Comparison of ENCODE assay signal across 13 mouse cellular contexts in the genomic region with DNA sequence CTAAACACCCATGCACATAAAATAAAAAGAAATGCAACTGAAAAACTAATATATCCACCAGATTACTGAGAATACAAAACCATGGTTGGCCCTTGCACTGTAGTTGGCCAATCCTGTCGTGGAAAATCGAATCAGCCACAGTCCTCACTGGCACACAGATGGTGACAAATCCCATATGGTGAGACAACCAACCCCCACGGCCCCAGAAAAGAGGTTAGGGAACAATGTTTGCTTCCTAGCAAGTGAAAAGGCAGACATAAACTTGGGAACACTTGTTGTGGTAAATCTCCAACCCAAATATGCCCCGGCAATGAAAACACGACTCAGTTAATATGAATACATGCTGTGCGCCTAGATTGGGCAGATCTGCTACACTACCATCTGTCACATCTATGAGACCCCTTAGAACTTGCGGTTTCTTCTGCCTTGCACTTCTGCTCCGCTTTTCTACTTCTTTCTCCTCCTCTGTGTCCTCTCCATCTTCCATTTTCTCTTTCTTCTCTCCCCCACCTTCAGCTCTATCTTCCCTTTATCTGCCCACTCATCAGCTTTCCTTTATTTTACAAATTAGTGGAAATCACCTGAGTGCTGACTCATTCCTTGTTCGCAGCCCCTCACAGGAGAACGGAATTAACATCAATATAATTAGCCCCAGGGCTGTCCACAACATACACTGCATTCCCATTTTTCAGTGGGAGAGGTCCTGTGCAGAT. TPM values are rescaled to one million over a fixed set of nuclear protein-coding genes. Genes with fewer than 3 reads are reported as not detected.
A peak's percentile ranks its signal among the peaks of the same experiment; 100 is the strongest.
DNase-seq lines count a peak whose midpoint lies in the region; ATAC-seq and TF ChIP-seq lines count a peak whose summit lies in the region.
"Had no signal": no experiment of that assay in that cellular context is flagged by ENCODE, and none has a peak within 500 bp of the region (broad histone marks: within the 10 kb centered on the region; RNA-seq: fewer than 3 reads in every experiment).

No protein-coding gene starts in this region.

- ATAC-seq in embryonic facial prominence, embryonic 14.5 days (ENCODE audit: low read depth), result no peak
- no peak for ATAC-seq in neural tube, embryonic 13.5 days (ENCODE audit: low read depth)
- no peak for ATAC-seq in frontal cortex, adult (ENCODE audit: low TSS enrichment)
- ATAC-seq: activated CD4-positive, CD25-positive, alpha-beta regulatory T cell, adult 4 months had no signal

- no peak overlapping the region for H3K4me3 ChIP-seq in embryonic facial prominence, embryonic 14.5 days (ENCODE audit: low read depth, low read length)
- no peak overlapping the region for H3K4me3 ChIP-seq in embryonic facial prominence, embryonic 10.5 days
- H3K4me3 ChIP-seq in left cerebral cortex, adult 2 months, result peak overlapping the region; percentile 7; the same call in 1 of the 2 replicates
- peak overlapping the region; percentile 21 for H3K4me3 ChIP-seq in neural tube, embryonic 13.5 days

- WGBS in embryonic facial prominence, embryonic 14.5 days, result 63% methylated on average over 10 of the region's 10 CpGs
- 76% methylated on average over 10 of the region's 10 CpGs for WGBS in embryonic facial prominence, embryonic 10.5 days
- WGBS in neural tube, embryonic 13.5 days, result 47% methylated on average over 10 of the region's 10 CpGs

- H3K27me3 ChIP-seq in embryonic facial prominence, embryonic 14.5 days (replicated peaks; ENCODE audit: control insufficient read depth, insufficient read depth, low read length), result no peaks in the 10 kb centered on the region
- H3K27me3 ChIP-seq in embryonic facial prominence, embryonic 10.5 days (replicated peaks; ENCODE audit: low read depth, poor library complexity, severe bottlenecking), result no peaks in the 10 kb centered on the region
- H3K27me3 ChIP-seq in neural tube, embryonic 13.5 days, result no peaks in the 10 kb centered on the region; the same call in 1 of the 2 replicates

- no peaks in the 10 kb centered on the region for H3K36me3 ChIP-seq in embryonic facial prominence, embryonic 14.5 days (ENCODE audit: control insufficient read depth, insufficient read depth, low read length)
- no peaks in the 10 kb centered on the region for H3K36me3 ChIP-seq in embryonic facial prominence, embryonic 10.5 days (replicated peaks)
- no peaks in the 10 kb centered on the region for H3K36me3 ChIP-seq in neural tube, embryonic 13.5 days

- H3K4me1 ChIP-seq in embryonic facial prominence, embryonic 14.5 days (ENCODE audit: control insufficient read depth, insufficient read depth, low read length), result peaks cover 9% of the 10 kb centered on the region; the same call in 1 of the 2 replicates
- H3K4me1 ChIP-seq in embryonic facial prominence, embryonic 10.5 days, result peaks cover 15% of the 10 kb centered on the region
- H3K4me1 ChIP-seq in neural tube, embryonic 13.5 days (replicated peaks), result peaks cover 14% of the 10 kb centered on the region

- no peak overlapping the region for H3K27ac ChIP-seq in embryonic facial prominence, embryonic 14.5 days (replicated peaks; ENCODE audit: low read depth, low read length)
- no peak overlapping the region for H3K27ac ChIP-seq in embryonic facial prominence, embryonic 10.5 days (replicated peaks)
- no peak overlapping the region for H3K27ac ChIP-seq in left cerebral cortex, adult 2 months
- H3K27ac ChIP-seq in neural tube, embryonic 13.5 days (replicated peaks), result 0 out of 2 replicates have a peak overlapping the region, but pooled peaks have one; percentile 13

- DNase-seq in embryonic facial prominence, embryonic 14.5 days (ENCODE audit: low spot score), result peak; percentile 36
- no peak for DNase-seq in embryonic facial prominence, embryonic 10.5 days (ENCODE audit: low spot score)
- DNase-seq in left cerebral cortex, adult 2 months (ENCODE audit: extremely low spot score in 1 of 2, low spot score in 2 of 2), result no peak
- no peak for DNase-seq in left cerebral cortex, postnatal 36 days (ENCODE audit: low spot score in 2 of 2)
- DNase-seq in cerebellum, postnatal 25 days, result peak; percentile 53 to 61
- no peak for DNase-seq in adrenal gland, postnatal 25 days

- no peak overlapping the region for H3K9ac ChIP-seq in embryonic facial prominence, embryonic 14.5 days (ENCODE audit: low read depth, low read length)
- no peak overlapping the region for H3K9ac ChIP-seq in neural tube, embryonic 13.5 days

- no peaks in the 10 kb centered on the region for H3K9me3 ChIP-seq in embryonic facial prominence, embryonic 14.5 days (ENCODE audit: control insufficient read depth, low read length)
- H3K9me3 ChIP-seq in embryonic facial prominence, embryonic 10.5 days, result no peaks in the 10 kb centered on the region
- no peaks in the 10 kb centered on the region for H3K9me3 ChIP-seq in neural tube, embryonic 13.5 days

- H3K4me2 ChIP-seq in embryonic facial prominence, embryonic 14.5 days (ENCODE audit: low read depth, low read length), result no peak overlapping the region
- H3K4me2 ChIP-seq in neural tube, embryonic 13.5 days, result peak overlapping the region; percentile 46
- H3K4me2 ChIP-seq: liver, embryonic 11.5 days had no signal

- TF ChIP-seq CTCF in left cerebral cortex, adult 2 months (IDR thresholded peaks at IDR 0.05), result no peak

- intact Hi-C loops in left cerebral cortex, adult 2 months (cut with DNase I), result no loop called here
- intact Hi-C loops in left cerebral cortex, postnatal 36 days (cut with DNase I), result no loop called here

RNA-seq across cellular contexts. Expression of a gene that starts 5.1 kb away (rescaled TPM):
- 0.13 and 0.64 TPM in 2 replicates for polyA plus RNA-seq in embryonic facial prominence, embryonic 14.5 days (2014; fragmentation: Nextera tagmentation; extraction: Ambion mirVana)
- not detected in 2 replicates for polyA plus RNA-seq in embryonic facial prominence, embryonic 10.5 days (2016; fragmentation: Nextera tagmentation; extraction: Ambion mirVana)
- not detected for total RNA-seq in left cerebral cortex, adult 2 months (2021)
- not detected for total RNA-seq in left cerebral cortex, postnatal 36 days (2021)
- 0.15 TPM in 1 of 2 replicates, not detected in the other for polyA plus RNA-seq in neural tube, embryonic 13.5 days (2015; fragmentation: Nextera tagmentation; extraction: Ambion mirVana)
- not detected in 2 replicates for total RNA-seq in adrenal gland, postnatal 25 days (2021)
- total RNA-seq: gastrocnemius, adult 18-20 months; heart, postnatal 14 days had no signal
- polyA plus RNA-seq: activated CD4-positive, CD25-positive, alpha-beta regulatory T cell, adult 4 months; C2C12; liver, embryonic 11.5 days had no signal

RNA-seq across cellular contexts. Expression of a gene that starts 51.6 kb away (rescaled TPM):
- polyA plus RNA-seq in embryonic facial prominence, embryonic 14.5 days (2014; fragmentation: Nextera tagmentation; extraction: Ambion mirVana), result 273 and 278 TPM in 2 replicates
- 264 and 272 TPM in 2 replicates for polyA plus RNA-seq in embryonic facial prominence, embryonic 10.5 days (2016; fragmentation: Nextera tagmentation; extraction: Ambion mirVana)
- total RNA-seq in left cerebral cortex, adult 2 months (2021), result 10 to 100 TPM; 59.5 to 67.7 TPM
- 10 to 100 TPM; 56.2 to 63.1 TPM for total RNA-seq in left cerebral cortex, postnatal 36 days (2021)
- polyA plus RNA-seq in neural tube, embryonic 13.5 days (2015; fragmentation: Nextera tagmentation; extraction: Ambion mirVana), result 285 and 287 TPM in 2 replicates
- 63.1 and 68.2 TPM in 2 replicates for total RNA-seq in adrenal gland, postnatal 25 days (2021)

Comparison
In these comparisons a context has a peak if more than half of its experiments do, and no peak if none do; other contexts are left out.
1. DNase-seq: peak in embryonic facial prominence, embryonic 14.5 days (single experiment) and cerebellum, postnatal 25 days (2 of 2); none in embryonic facial prominence, embryonic 10.5 days (single experiment), left cerebral cortex, adult 2 months (0 of 2), left cerebral cortex, postnatal 36 days (0 of 2) and adrenal gland, postnatal 25 days (single experiment).
2. H3K4me3 ChIP-seq: peak in left cerebral cortex, adult 2 months (single experiment) and neural tube, embryonic 13.5 days (single experiment); none in embryonic facial prominence, embryonic 14.5 days (single experiment) and embryonic facial prominence, embryonic 10.5 days (single experiment).